Mouse (Mus musculus) left cerebral cortex, adult 2 months (tissue): ENCODE data around the gene Clic3. TPM values are rescaled to one million over a fixed set of nuclear protein-coding genes. Genes with fewer than 3 reads are reported as not detected.

Experiments
- DNase-seq, 2 experiments: peaks; one replicate each; pipeline ENCODE4 v3.0.0; 2021 to 2022; ENCODE audit warnings: low spot score in 2 of 2, mixed read lengths in 1 of 2; ENCODE audit errors: extremely low spot score in 1 of 2
- H3K27ac ChIP-seq: fragments of 200-600 bp; 2 replicates; pipeline ENCODE4 v1.8.1; 2022
- H3K4me3 ChIP-seq: fragments of 200-600 bp; 2 replicates; pipeline ENCODE4 v1.8.1; 2022
- CTCF ChIP-seq: fragments of 200-600 bp; IDR thresholded peaks from 2 replicates; pipeline ENCODE4 v1.8.1; 2022; ENCODE audit warnings: antibody characterized with exemption, mild to moderate bottlenecking, moderate library complexity
- intact Hi-C: fragments of 180-260 bp; cut with DNase I; formaldehyde crosslinking; loops from one replicate; pipeline ENCODE4 v1.15.1; 2025
- total RNA-seq, 2 experiments: library from RNA; stranded (reverse); gene quantifications; 2 replicates each; pipeline ENCODE4 v1.2.3; 2021

Clic3 gene
- total RNA-seq, 2 experiments from 2014 or later = not detected

GRCm38 (mm10) chr2:25429435-25430180 is 27.0 kb upstream of the Clic3 start:
- no peak for DNase-seq
- peak overlapping the region; percentile 97 for H3K4me3 ChIP-seq
- intact Hi-C loops = loop anchor here (2.0 to 5.0 kb wide), 4 partner anchors 21 to 71 kb away; partner anchors contain the start of genes C8g, Fbxw5 and Paxx
- peak overlapping the region; percentile 96 for H3K27ac ChIP-seq
- TF ChIP-seq CTCF = no peak

GRCm38 (mm10) chr2:25430395-25431233 is 26.0 kb upstream of the Clic3 start:
- no peak for DNase-seq
- TF ChIP-seq CTCF = no peak
- Histone ChIP-seq H3K4me3 (peak overlapping the region; percentile 97), H3K27ac (peak overlapping the region; percentile 96)
- intact Hi-C loops = loop anchor here (2.0 kb wide), 1 partner anchor 20 kb away; no protein-coding TSS in a partner anchor

- intact Hi-C loops = loop anchor here (2.0 kb wide), 1 partner anchor 19 kb away; no protein-coding TSS in a partner anchor
These were observed 25.3 kb upstream of the Clic3 start for GRCm38 (mm10) chr2:25431308-25431855.

GRCm38 (mm10) chr2:25432326-25433098 is 24.1 kb upstream of the Clic3 start:
- intact Hi-C loops = no loop called here
- H3K4me3 ChIP-seq = no peak overlapping the region
- 0 out of 2 replicates have a peak overlapping the region, but pooled peaks have one; percentile 8 for H3K27ac ChIP-seq
- DNase-seq = no peak
- TF ChIP-seq CTCF = no peak

More at GRCm38 (mm10) chr2:25431308-25431855, 25.3 kb upstream of the Clic3 start:
- TF ChIP-seq CTCF = no peak
- Histone ChIP-seq H3K4me3 (peak overlapping the region; percentile 97), H3K27ac (peak overlapping the region; percentile 96)
- no peak for DNase-seq

GRCm38 (mm10) chr2:25433101-25433500 is 23.5 kb upstream of the Clic3 start:
- no peak for DNase-seq
- Histone ChIP-seq H3K27ac (no peak overlapping the region), H3K4me3 (no peak overlapping the region)
- no peak for TF ChIP-seq CTCF
- intact Hi-C loops = no loop called here

- Histone ChIP-seq H3K27ac (no peak overlapping the region), H3K4me3 (no peak overlapping the region)
- TF ChIP-seq CTCF = no peak
- intact Hi-C loops = no loop called here
- no peak for DNase-seq
These were observed 22.3 kb upstream of the Clic3 start for GRCm38 (mm10) chr2:25434292-25434691.

- no peak overlapping the region for H3K4me3 ChIP-seq
- intact Hi-C loops = no loop called here
- no peak for TF ChIP-seq CTCF
- H3K27ac ChIP-seq = no peak overlapping the region
- DNase-seq = no peak
These were observed 20.3 kb upstream of the Clic3 start for GRCm38 (mm10) chr2:25436286-25436820.

GRCm38 (mm10) chr2:25441067-25441466 is 15.6 kb upstream of the Clic3 start:
- no peak overlapping the region for H3K27ac ChIP-seq
- no peak overlapping the region for H3K4me3 ChIP-seq
- DNase-seq = no peak
- intact Hi-C loops = no loop called here
- no peak for TF ChIP-seq CTCF

- no peak for TF ChIP-seq CTCF
- Histone ChIP-seq H3K27ac (no peak overlapping the region), H3K4me3 (no peak overlapping the region)
- intact Hi-C loops = no loop called here
- no peak for DNase-seq
These were observed 14.0 kb upstream of the Clic3 start for GRCm38 (mm10) chr2:25442682-25443081.

GRCm38 (mm10) chr2:25450853-25451647 is 5.6 kb upstream of the Clic3 start:
- no peak for DNase-seq
- no peak for TF ChIP-seq CTCF
- Histone ChIP-seq H3K27ac (no peak overlapping the region), H3K4me3 (no peak overlapping the region)
- intact Hi-C loops = loop anchor here (2.0 kb wide), 1 partner anchor 20 kb away; no protein-coding TSS in a partner anchor
